Comparison of ENCODE assay signal across 9 mouse cellular contexts in genomic region chr17:29238421-29238945, GRCm38 (mm10). TPM values are rescaled to one million over a fixed set of nuclear protein-coding genes. Genes with fewer than 3 reads are reported as not detected.
DNase-seq lines count a peak whose midpoint lies in the region; ATAC-seq and TF ChIP-seq lines count a peak whose summit lies in the region.
"Had no signal": no experiment of that assay in that cellular context is flagged by ENCODE, and none has a peak within 500 bp of the region (broad histone marks: within the 10 kb centered on the region; RNA-seq: fewer than 3 reads in every experiment).

No protein-coding gene starts in this region.

- peaks cover 25% of the 10 kb centered on the region for H3K4me1 ChIP-seq in intestine, embryonic 15.5 days (replicated peaks)
- peaks cover 29% of the 10 kb centered on the region for H3K4me1 ChIP-seq in neural tube, embryonic 12.5 days

- WGBS in intestine, embryonic 15.5 days, result 4% methylated on average over 21 of the region's 23 CpGs
- WGBS in neural tube, embryonic 12.5 days, result 3% methylated on average over 21 of the region's 23 CpGs

- no peaks in the 10 kb centered on the region for H3K36me3 ChIP-seq in intestine, embryonic 15.5 days
- no peaks in the 10 kb centered on the region for H3K36me3 ChIP-seq in neural tube, embryonic 12.5 days

- DNase-seq in gastrocnemius, adult 2 months, result peak; percentile 31
- no peak for DNase-seq in gastrocnemius, adult 8-10 months (ENCODE audit: low spot score in 2 of 2)
- DNase-seq in retina, postnatal 1 day, result peak; percentile 53
- no peak for DNase-seq in retina, embryonic 14.5 days (ENCODE audit: low spot score)
- no peak for DNase-seq in adrenal gland, postnatal 14 days

- 0 out of 2 replicates have a peak, but pooled peaks have one; percentile 12 for ATAC-seq in intestine, embryonic 15.5 days
- ATAC-seq in neural tube, embryonic 12.5 days (ENCODE audit: low FRiP score, low read depth), result 0 out of 2 replicates have a peak, but pooled peaks have one; percentile 22
- no peak for ATAC-seq in CD4-positive, CD25-positive, alpha-beta regulatory T cell, adult 4 months

- H3K9me3 ChIP-seq in intestine, embryonic 15.5 days, result no peaks in the 10 kb centered on the region
- no peaks in the 10 kb centered on the region for H3K9me3 ChIP-seq in neural tube, embryonic 12.5 days

- TF ChIP-seq CTCF in gastrocnemius, adult 2 months (IDR thresholded peaks at IDR 0.05), result no peak

- peak overlapping the region; percentile 92 for H3K4me2 ChIP-seq in intestine, embryonic 15.5 days (replicated peaks)
- H3K4me2 ChIP-seq in neural tube, embryonic 12.5 days (replicated peaks), result peak overlapping the region; percentile 100

- peaks cover 25% of the 10 kb centered on the region for H3K27me3 ChIP-seq in intestine, embryonic 15.5 days (replicated peaks)
- H3K27me3 ChIP-seq in neural tube, embryonic 12.5 days (replicated peaks), result peaks cover 34% of the 10 kb centered on the region

- H3K9ac ChIP-seq in intestine, embryonic 15.5 days, result peak overlapping the region; percentile 48; the same call in 1 of the 2 replicates
- H3K9ac ChIP-seq in neural tube, embryonic 12.5 days, result peak overlapping the region; percentile 67

- peak overlapping the region; percentile 72 for H3K4me3 ChIP-seq in gastrocnemius, adult 2 months
- peak overlapping the region; percentile 58 for H3K4me3 ChIP-seq in intestine, embryonic 15.5 days (replicated peaks)
- H3K4me3 ChIP-seq in neural tube, embryonic 12.5 days, result peak overlapping the region; percentile 61
- H3K4me3 ChIP-seq: erythroblast, embryonic 14.5 days had no signal

- intact Hi-C loops in gastrocnemius, adult 2 months (cut with DNase I), result no loop called here

- no peak overlapping the region for H3K27ac ChIP-seq in gastrocnemius, adult 2 months
- no peak overlapping the region for H3K27ac ChIP-seq in intestine, embryonic 15.5 days
- H3K27ac ChIP-seq in neural tube, embryonic 12.5 days, result no peak overlapping the region

RNA-seq across cellular contexts. Expression of gene Cpne5, which starts 0.5 kb away (rescaled TPM):
- total RNA-seq in gastrocnemius, adult 2 months (2021), result not detected
- not detected for total RNA-seq in gastrocnemius, adult 8-10 months (2022)
- polyA plus RNA-seq in intestine, embryonic 15.5 days (2015; fragmentation: Nextera tagmentation; extraction: Ambion mirVana), result 7.5 and 8.3 TPM in 2 replicates
- 7.0 and 7.7 TPM in 2 replicates for polyA plus RNA-seq in neural tube, embryonic 12.5 days (2016; fragmentation: Nextera tagmentation; extraction: Ambion mirVana)
- total RNA-seq in adrenal gland, postnatal 14 days (2021), result 0.52 and 0.83 TPM in 2 replicates
- polyA plus RNA-seq in CD4-positive, CD25-positive, alpha-beta regulatory T cell, adult 4 months (2017; shearing (Covaris generic)), result 1 to 10 TPM; 2.2 to 2.3 TPM

RNA-seq across cellular contexts. Expression of gene Ppil1, which starts 25.5 kb away (rescaled TPM):
- 1 to 10 TPM; 5.1 to 7.3 TPM for total RNA-seq in gastrocnemius, adult 2 months (2021)
- 1 to 10 TPM; 4.8 to 8.3 (median 6.7) TPM for total RNA-seq in gastrocnemius, adult 8-10 months (2022)
- polyA plus RNA-seq in intestine, embryonic 15.5 days (2015; fragmentation: Nextera tagmentation; extraction: Ambion mirVana), result 154 and 157 TPM in 2 replicates
- polyA plus RNA-seq in neural tube, embryonic 12.5 days (2016; fragmentation: Nextera tagmentation; extraction: Ambion mirVana), result 117 and 125 TPM in 2 replicates
- 26.0 and 26.4 TPM in 2 replicates for total RNA-seq in adrenal gland, postnatal 14 days (2021)
- 100 to 1,000 TPM in 1 of 2 experiments, 10 to 100 TPM in 1; 72.7 to 101 TPM for polyA plus RNA-seq in CD4-positive, CD25-positive, alpha-beta regulatory T cell, adult 4 months (2017; shearing (Covaris generic))

RNA-seq across cellular contexts. Expression of gene BC004004, which starts 30.1 kb away (rescaled TPM):
- total RNA-seq in gastrocnemius, adult 2 months (2021), result 100 to 1,000 TPM; 110 to 121 TPM
- 100 to 1,000 TPM; 107 to 140 (median 126) TPM for total RNA-seq in gastrocnemius, adult 8-10 months (2022)
- 78.3 and 83.5 TPM in 2 replicates for polyA plus RNA-seq in intestine, embryonic 15.5 days (2015; fragmentation: Nextera tagmentation; extraction: Ambion mirVana)
- polyA plus RNA-seq in neural tube, embryonic 12.5 days (2016; fragmentation: Nextera tagmentation; extraction: Ambion mirVana), result 74.8 and 75.3 TPM in 2 replicates
- 135 and 139 TPM in 2 replicates for total RNA-seq in adrenal gland, postnatal 14 days (2021)
- polyA plus RNA-seq in CD4-positive, CD25-positive, alpha-beta regulatory T cell, adult 4 months (2017; shearing (Covaris generic)), result 100 to 1,000 TPM in 1 of 2 experiments, 10 to 100 TPM in 1; 98.0 to 123 TPM

Comparison
In these comparisons a context has a peak if more than half of its experiments do, and no peak if none do; other contexts are left out.
1. DNase-seq: peak in gastrocnemius, adult 2 months (single experiment) and retina, postnatal 1 day (single experiment); none in gastrocnemius, adult 8-10 months (0 of 2), retina, embryonic 14.5 days (single experiment) and adrenal gland, postnatal 14 days (single experiment).
2. Peak in every context shown above with its lines, with median percentiles within 50 percentile points of each other: H3K4me3 ChIP-seq.